Mouse (Mus musculus) macrophage (primary cell): ENCODE data around the gene Brs3. TPM values are rescaled to one million over a fixed set of nuclear protein-coding genes. Genes with fewer than 3 reads are reported as not detected.

ENCODE experiments used
- H3K27ac ChIP-seq: fragments of 350-480 bp; formaldehyde crosslinking; 2 replicates; pipeline ENCODE4 v1.9.0; 2021
- H3K36me3 ChIP-seq: fragments of 350-480 bp; formaldehyde crosslinking; 2 replicates; pipeline ENCODE4 v1.9.0; 2021; ENCODE audit errors: inconsistent target
- H3K4me3 ChIP-seq: fragments of 350-480 bp; formaldehyde crosslinking; 2 replicates; pipeline ENCODE4 v1.9.0; 2021; ENCODE audit errors: inconsistent target
- H3K79me2 ChIP-seq: fragments of 350-480 bp; formaldehyde crosslinking; 2 replicates; pipeline ENCODE4 v1.9.0; 2021; ENCODE audit errors: inconsistent target
- WGBS: methylation state at CpG from one replicate; pipeline ENCODE4 v1.1.7; 2026; ENCODE audit warnings: inconsistent platforms; ENCODE audit not compliant: missing documents; 5-methylcytosine and 5-hydroxymethylcytosine counted together
- polyA plus RNA-seq: library from polyadenylated mRNA; stranded (reverse); fragments of 250-400 nt; gene quantifications from 3 replicates; pipeline ENCODE4 v1.2.4, GENCODE M21; 2018; ENCODE audit warnings: inconsistent platforms
- total RNA-seq, 78 experiments: library from RNA; depleted of rRNA; stranded (reverse); fragments of 250-400 nt; gene quantifications; 1 replicate in 9 of 78; 2 replicates in 24 of 78; 3 replicates in 43 of 78; 4 replicates in 2 of 78; pipeline ENCODE4 v1.2.4; 2018; ENCODE audit warnings: inconsistent platforms in 56 of 78

Gene Brs3
- total RNA-seq (2018; cell fraction: chromatin; rRNA removed): not detected
- not detected for total RNA-seq (2018; cell fraction: cytosol; rRNA removed)
- not detected for total RNA-seq (2018; cell fraction: nucleus; rRNA removed)
- not detected in 3 replicates for polyA plus RNA-seq

- 81% methylated on average over 5 of the region's 5 CpGs for WGBS
- Histone ChIP-seq H3K27ac (no peak within 1 kb of the TSS), H3K36me3 (no peaks in the 10 kb centered on the region)
Measured at GRCm38 (mm10) chrX:57042774-57043173, at the start of gene Brs3. TSS of gene Brs3 (plus strand) at chrX:57043074.

GRCm38 (mm10) chrX:57012891-57013290 lies 30.0 kb upstream of the Brs3 start:
- 100% methylated on average over 2 of the region's 2 CpGs for WGBS
- H3K36me3 ChIP-seq: no peaks in the 10 kb centered on the region
- no peak overlapping the region for H3K27ac ChIP-seq
- H3K79me2 ChIP-seq: no peaks in the 10 kb centered on the region
- H3K4me3 ChIP-seq: no peak overlapping the region

More at GRCm38 (mm10) chrX:57042774-57043173, at the start of gene Brs3:
- Histone ChIP-seq H3K4me3 (no peak within 1 kb of the TSS), H3K79me2 (no peaks in the 10 kb centered on the region)

DNA sequence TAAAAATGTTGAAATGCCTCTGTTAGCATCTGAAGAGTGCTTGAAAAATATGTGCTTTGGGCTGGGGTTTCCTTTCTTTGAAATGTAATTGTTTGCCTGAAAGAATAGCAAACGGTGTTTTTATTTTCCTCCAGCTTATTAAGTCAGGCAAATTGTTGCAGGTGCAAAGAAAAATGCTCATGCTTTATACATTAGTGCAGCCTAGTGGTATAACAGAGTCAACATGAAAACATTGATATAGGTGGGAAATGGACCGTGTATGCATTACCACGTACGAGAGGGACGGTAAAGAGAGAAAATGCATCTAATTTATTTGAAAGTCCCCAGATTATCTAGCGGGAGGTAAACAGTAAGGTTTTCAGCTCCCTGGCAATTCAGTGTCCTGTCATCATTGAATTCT lies 995 bp downstream of the Brs3 start:
- H3K27ac ChIP-seq: no peak overlapping the region
- H3K36me3 ChIP-seq: no peaks in the 10 kb centered on the region
- H3K4me3 ChIP-seq: no peak overlapping the region
- no peaks in the 10 kb centered on the region for H3K79me2 ChIP-seq
- 82% methylated on average over 6 of the region's 6 CpGs for WGBS

DNA sequence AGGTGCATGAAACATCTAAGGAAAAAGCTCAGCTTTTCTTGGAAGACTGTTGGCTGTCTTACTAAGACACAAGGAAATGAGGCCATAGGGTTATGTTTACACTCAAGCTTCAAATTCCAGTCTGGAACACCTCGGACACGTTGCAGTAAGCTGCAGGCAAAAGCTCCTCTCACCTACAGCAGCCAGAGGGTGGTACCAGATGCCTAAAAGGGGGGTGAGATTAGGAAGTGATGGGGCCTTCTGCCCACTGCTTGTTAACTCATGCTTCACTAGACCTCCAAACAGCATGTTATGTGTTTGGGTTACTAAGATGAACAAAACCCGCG lies 9.9 kb downstream of the Brs3 start:
- no peaks in the 10 kb centered on the region for H3K36me3 ChIP-seq
- H3K4me3 ChIP-seq: peak overlapping the region; percentile 38
- H3K27ac ChIP-seq: peak overlapping the region; percentile 46; the same call in 1 of the 2 replicates
- H3K79me2 ChIP-seq: no peaks in the 10 kb centered on the region
- WGBS: 13% methylated on average over 4 of the region's 4 CpGs

- WGBS: 16% methylated on average over 66 of the region's 85 CpGs
Measured at GRCm38 (mm10) chrX:57053174-57053992, 10.5 kb downstream of the Brs3 start, which contains the start of gene Htatsf1. TSS of gene Htatsf1 (plus strand) at chrX:57053583.

DNA sequence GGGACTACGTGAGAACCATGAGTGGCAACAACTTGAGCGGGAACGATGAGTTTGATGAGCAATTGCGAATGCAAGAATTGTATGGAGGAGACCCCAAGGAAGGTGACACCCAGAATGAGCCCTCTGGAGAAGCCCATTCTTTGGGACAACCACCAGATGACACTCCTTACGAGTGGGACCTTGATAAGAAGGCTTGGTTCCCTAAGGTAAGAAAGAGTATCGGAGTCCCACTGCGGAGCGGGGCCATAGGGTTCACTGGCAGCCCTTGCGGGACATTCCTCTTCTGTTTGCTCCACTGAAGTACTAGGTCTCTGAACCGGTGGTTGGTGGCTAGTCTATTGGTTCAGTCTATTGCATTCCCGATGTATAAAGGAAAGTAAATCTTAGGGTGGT lies 11.1 kb downstream of the Brs3 start:
- Histone ChIP-seq H3K27ac (no peak overlapping the region), H3K4me3 (peak overlapping the region; percentile 59), H3K36me3 (no peaks in the 10 kb centered on the region), H3K79me2 (no peaks in the 10 kb centered on the region)
- 29% methylated on average over 11 of the region's 11 CpGs for WGBS

More at GRCm38 (mm10) chrX:57053174-57053992, 10.5 kb downstream of the Brs3 start, which contains the start of gene Htatsf1:
- H3K79me2 ChIP-seq: no peaks in the 10 kb centered on the region
- H3K27ac ChIP-seq: peak within 1 kb of the TSS; percentile 46
- H3K36me3 ChIP-seq: no peaks in the 10 kb centered on the region
- H3K4me3 ChIP-seq: peak within 1 kb of the TSS; percentile 59

DNA sequence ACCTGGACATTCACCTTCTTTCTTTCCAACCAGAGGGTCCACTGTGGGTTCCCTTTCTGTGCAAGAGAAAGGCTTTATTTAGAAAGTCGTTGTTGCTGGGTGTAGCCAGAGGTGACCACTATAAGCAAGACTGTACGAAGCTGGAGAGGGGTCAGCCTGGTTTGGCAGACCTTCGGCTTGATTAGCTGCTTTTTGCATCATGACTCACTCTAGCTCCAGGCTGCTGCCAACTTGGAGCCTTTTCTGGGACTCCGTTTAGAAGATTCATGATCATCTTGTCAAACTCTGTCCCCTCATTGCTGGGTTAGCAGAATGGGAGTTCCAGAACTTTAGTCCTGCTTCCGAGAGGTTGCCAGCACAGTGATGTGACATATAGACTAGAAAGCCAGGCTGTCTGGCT lies 38.6 kb downstream of the Brs3 start:
- 75% methylated on average over 5 of the region's 5 CpGs for WGBS
- Histone ChIP-seq H3K4me3 (no peak overlapping the region), H3K36me3 (no peaks in the 10 kb centered on the region), H3K27ac (no peak overlapping the region), H3K79me2 (no peaks in the 10 kb centered on the region)

- H3K79me2 ChIP-seq: no peaks in the 10 kb centered on the region
- no peak within 1 kb of the TSS for H3K27ac ChIP-seq
- WGBS: 84% methylated on average over 4 of the region's 4 CpGs
- H3K4me3 ChIP-seq: no peak within 1 kb of the TSS
- no peaks in the 10 kb centered on the region for H3K36me3 ChIP-seq
Measured at GRCm38 (mm10) chrX:57087806-57088205, 44.9 kb downstream of the Brs3 start, which contains the start of gene Vgll1. TSS of gene Vgll1 (plus strand) at chrX:57088106.

Other genes with a start within 250 kb of the Brs3 start
- gene Map7d3, start 220.7 kb upstream of the Brs3 start, polyA plus RNA-seq: 0.35 to 2.1 TPM (median 0.41 TPM) in 3 replicates
- gene Adgrg4, start 172.9 kb upstream of the Brs3 start, polyA plus RNA-seq: not detected in 3 replicates
- 20.1 to 46.1 TPM (median 29.8 TPM) in 3 replicates for gene Htatsf1, start 10.5 kb downstream of the Brs3 start, polyA plus RNA-seq
- gene Vgll1, start 45.0 kb downstream of the Brs3 start, polyA plus RNA-seq: not detected in 3 replicates
- not detected in 3 replicates for gene Cd40lg, start 169.1 kb downstream of the Brs3 start, polyA plus RNA-seq